Mouse (Mus musculus): ENCODE data around the gene Fam213b. TPM values are rescaled to one million over a fixed set of nuclear protein-coding genes. Genes with fewer than 3 reads are reported as not detected.
A peak's percentile ranks its signal among the peaks of the same experiment; 100 is the strongest.

The Fam213b gene
- polyA plus RNA-seq (2015; fragmentation: Nextera tagmentation; extraction: Ambion mirVana) = 38.7 and 44.0 TPM in 2 replicates

DNA sequence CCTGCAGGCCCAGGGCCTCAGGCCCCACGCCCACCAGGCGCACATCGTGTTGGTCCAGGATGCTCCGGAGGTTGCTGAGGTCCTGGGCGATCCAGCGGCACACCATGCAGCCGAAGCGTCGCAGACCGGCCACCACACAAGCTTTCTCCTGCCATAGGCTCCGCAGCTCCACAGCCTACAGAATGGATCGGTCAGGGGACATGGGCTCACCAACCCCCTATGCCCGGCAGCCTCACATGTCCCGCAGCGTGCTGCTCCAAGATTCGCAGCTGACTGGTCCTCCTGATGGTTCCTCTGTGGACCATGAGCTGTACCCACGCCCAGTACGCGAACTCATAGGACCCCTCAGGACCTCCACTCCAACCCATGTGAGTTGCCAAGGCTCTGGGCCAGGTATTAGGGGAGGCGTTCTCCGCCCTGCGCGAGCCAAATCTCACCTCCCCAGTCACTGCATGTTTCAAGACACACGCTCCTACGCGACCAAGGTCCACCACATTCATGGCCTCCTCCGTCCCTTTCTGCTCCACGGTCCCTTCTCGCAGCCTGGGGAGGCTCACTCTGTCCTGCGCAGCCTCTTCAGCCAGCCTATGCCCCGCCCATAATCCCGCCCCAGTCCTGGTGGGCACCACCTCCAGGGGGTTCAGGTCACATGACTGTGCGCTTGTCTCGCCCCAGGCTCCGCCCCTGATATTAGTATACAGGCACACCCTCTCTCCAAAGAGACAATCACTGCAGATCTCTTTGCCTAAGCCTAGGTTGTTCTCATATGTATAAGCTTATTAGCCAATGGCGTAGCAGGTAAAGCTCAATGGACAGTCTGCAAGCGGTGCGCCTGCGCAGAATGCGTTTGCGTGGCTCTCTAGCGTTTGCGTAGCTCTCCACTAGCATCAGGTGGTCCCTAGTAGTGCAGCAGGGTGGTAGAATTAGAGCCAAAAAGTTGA is at the start of gene Fam213b:
Fam213b (minus strand) TSS at position 630 of the 941 bp plus-strand sequence.
- Histone ChIP-seq H3K4me3 (peak within 1 kb of the TSS; percentile 55), H3K27ac (replicated peaks) (peak within 1 kb of the TSS; percentile 68), H3K4me2 (peak within 1 kb of the TSS; percentile 86), H3K27me3 (no peaks in the 10 kb centered on the region), H3K36me3 (no peaks in the 10 kb centered on the region), H3K4me1 (replicated peaks) (peaks cover 26% of the 10 kb centered on the region), H3K9ac (peak within 1 kb of the TSS; percentile 79), H3K9me3 (no peaks in the 10 kb centered on the region)
- ATAC-seq (ENCODE audit: low read depth) = peak; percentile 95
- WGBS = 3% methylated on average over 43 of the region's 43 CpGs

DNA sequence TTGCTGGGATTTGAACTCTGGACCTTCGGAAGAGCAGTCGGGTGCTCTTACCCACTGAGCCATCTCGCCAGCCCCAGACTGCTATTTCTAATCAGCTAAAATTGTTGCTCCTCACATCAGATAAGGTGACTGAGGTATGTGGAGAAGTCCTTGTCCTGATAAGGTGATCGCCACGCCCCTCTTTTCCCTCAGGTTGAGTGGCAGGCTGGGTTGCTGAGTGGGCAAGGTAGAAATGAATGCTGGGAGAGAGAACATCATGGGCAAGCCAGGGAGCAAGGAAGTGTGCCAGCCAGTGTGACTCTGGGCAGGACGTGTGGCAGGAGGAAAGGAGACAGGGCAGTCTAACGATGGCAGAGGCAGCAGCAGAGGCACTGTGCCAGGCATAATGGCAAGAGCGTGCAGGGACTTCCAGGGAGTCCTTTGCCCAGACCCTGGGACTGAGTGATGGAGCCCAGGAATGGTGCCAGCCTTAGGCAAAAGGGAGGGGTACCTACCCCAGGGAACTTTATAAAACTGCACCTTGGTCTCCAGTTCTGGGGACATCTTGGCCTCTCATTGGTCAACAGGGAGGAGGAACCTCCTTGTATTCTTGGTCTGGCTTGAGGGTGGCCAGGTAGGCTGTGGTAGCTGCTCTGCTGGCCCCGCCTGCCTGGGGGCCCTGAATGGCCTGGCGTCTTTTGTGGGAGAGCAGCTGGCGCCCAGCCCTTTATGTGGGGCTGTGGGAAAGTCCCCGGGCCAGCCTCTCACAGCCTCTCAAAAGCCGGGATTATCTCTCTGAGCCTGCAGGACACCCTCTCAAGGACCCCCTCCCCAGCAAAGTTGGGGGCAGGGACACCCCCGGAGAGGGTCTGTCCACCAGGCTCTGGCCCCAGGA is 49.4 kb upstream of the Fam213b start:
- H3K4me1 ChIP-seq (replicated peaks) = peaks cover 58% of the 10 kb centered on the region
- H3K9me3 ChIP-seq = no peaks in the 10 kb centered on the region
- no peaks in the 10 kb centered on the region for H3K36me3 ChIP-seq
- no peak overlapping the region for H3K9ac ChIP-seq
- WGBS = 38% methylated on average over 14 of the region's 14 CpGs
- no peak overlapping the region for H3K4me3 ChIP-seq
- ATAC-seq (ENCODE audit: low read depth) = peak; percentile 52
- H3K27me3 ChIP-seq = peaks cover 15% of the 10 kb centered on the region; the same call in 1 of the 2 replicates
- H3K27ac ChIP-seq (replicated peaks) = peak overlapping the region; percentile 85
- H3K4me2 ChIP-seq = peak overlapping the region; percentile 13; the same call in 1 of the 2 replicates

DNA sequence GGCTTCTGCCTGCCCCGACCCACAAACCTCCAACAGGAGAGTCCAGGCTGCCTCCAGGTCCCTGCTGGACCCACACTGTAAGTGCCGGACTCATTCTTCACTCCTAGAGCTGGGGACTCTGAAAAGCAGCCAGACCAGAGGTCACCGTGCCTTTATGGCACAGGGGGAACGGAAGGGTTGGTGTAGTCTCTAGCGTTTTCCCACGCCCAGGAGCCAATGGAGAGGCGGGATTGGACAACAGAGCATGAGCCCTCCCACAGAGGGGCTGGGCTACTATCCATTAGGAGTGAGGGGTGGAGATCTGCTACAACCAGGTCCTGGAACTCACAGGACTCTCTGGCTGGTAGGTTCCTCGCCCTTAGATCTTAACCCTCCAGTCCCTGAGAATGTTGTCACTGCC is 47.4 kb upstream of the Fam213b start:
- H3K9me3 ChIP-seq = no peaks in the 10 kb centered on the region
- H3K27ac ChIP-seq (replicated peaks) = peak overlapping the region; percentile 61

DNA sequence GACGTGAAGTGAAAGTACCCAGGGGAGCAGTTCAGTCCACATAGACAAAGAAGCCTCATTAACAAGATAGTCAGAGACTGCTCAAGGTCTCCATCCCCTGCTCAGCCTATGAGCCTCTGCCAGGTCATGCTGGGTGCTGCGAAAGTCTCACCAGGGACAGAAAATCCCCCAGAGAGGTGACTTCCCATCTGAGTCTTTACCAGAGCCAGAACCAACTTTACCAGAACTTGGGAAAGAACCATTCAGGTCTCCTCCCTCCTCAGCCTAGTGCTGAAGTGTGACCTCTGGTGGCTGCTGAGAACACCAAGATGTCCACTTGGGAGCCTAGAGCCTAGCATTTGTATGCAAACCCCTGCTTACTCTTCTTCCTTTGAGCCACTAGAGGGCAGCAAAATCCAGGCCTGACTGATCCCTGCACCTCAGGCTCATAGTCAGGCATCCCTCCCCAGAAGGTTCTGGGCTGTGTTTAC is 45.2 kb upstream of the Fam213b start:
- H3K27ac ChIP-seq (replicated peaks) = no peak overlapping the region
- peaks cover 34% of the 10 kb centered on the region for H3K4me1 ChIP-seq (replicated peaks)
- H3K36me3 ChIP-seq = no peaks in the 10 kb centered on the region
- ATAC-seq (ENCODE audit: low read depth) = peak; percentile 38; the same call in 1 of the 2 replicates
- no peaks in the 10 kb centered on the region for H3K9me3 ChIP-seq
- WGBS = 8% methylated on average over 2 of the region's 2 CpGs
- no peak overlapping the region for H3K4me2 ChIP-seq
- no peak overlapping the region for H3K9ac ChIP-seq
- peaks cover 6% of the 10 kb centered on the region; the same call in 1 of the 2 replicates for H3K27me3 ChIP-seq
- no peak overlapping the region for H3K4me3 ChIP-seq

More for the DNA sequence above, 47.4 kb upstream of the Fam213b start:
- Histone ChIP-seq H3K4me3 (peak overlapping the region; percentile 31), H3K4me1 (replicated peaks) (peaks cover 47% of the 10 kb centered on the region), H3K4me2 (peak overlapping the region; percentile 57), H3K36me3 (no peaks in the 10 kb centered on the region), H3K27me3 (peaks cover 11% of the 10 kb centered on the region; the same call in 1 of the 2 replicates), H3K9ac (peak overlapping the region; percentile 61)
- ATAC-seq (ENCODE audit: low read depth) = peak; percentile 74
- under 1% methylated on average over 8 of the region's 8 CpGs for WGBS

DNA sequence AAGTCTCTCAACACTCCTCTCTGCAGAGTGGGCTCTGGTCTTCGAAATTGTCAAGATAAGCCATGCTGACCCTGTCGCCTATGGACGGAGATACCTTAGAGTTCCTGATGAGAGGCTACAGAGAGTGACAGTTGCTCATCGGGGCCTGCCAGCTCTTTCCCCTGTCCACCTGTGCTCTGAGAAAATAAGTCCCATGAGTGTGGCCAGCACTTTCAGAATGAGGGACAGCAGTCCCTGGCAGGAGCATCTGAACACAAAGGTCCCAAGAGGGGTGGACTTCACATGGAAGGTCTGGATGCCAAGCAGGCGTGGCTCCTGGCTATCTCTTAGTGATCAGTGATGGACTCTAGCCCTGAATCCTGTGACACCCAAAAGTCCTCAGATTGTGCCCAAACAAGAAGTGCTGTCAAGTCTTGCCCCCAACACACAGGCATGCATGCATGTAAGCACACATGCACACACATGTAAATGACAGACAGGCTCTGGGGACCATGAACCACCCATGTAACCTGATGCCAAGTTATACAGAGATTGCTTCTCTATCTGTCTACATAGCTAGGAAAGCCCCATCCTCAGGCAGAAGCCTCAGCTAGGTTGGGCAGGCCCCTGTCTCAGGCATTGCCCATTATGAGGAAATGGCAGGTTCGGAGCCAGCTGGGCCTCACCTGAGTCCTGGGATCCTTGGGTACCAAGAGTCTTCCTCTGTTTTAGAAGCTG is 44.5 kb upstream of the Fam213b start:
- Histone ChIP-seq H3K9me3 (no peaks in the 10 kb centered on the region), H3K27ac (replicated peaks) (no peak overlapping the region), H3K4me2 (no peak overlapping the region), H3K36me3 (no peaks in the 10 kb centered on the region), H3K27me3 (peaks cover under 1% of the 10 kb centered on the region; the same call in 1 of the 2 replicates), H3K4me1 (replicated peaks) (peaks cover 27% of the 10 kb centered on the region), H3K9ac (no peak overlapping the region), H3K4me3 (no peak overlapping the region)
- ATAC-seq (ENCODE audit: low read depth) = no peak
- WGBS = 86% methylated on average over 6 of the region's 6 CpGs

DNA sequence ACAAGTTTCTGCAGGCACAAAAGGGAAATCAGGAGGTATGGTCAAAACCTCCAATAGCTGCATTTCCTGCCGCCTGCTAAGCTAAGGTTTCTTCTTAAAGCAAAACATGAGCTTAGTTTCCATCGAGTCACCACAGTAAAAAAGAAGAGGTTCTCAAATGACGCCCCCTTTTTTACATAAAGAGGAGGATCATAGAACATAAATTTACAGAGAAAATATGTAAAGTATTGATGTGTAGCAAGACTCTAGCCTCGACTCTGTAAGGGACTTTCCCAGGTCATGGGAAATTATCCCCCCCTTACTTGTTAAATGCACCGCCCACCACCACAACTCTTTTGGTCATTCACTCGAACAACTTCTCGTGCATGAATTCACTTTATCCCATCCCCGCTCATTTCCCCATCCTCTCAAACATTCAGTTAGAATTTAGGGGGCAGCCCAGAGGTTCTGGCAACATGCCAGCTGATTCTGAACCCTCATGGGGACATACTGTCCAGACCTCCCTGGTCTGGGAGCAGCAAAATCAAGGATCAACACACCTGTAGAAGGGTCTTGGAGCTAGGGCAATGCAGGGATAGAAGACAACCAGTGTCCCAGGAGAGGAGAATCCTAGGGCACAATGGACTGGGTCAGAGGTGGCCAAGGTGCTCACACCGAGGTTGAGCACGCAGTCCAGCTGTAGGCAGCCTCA is 43.8 kb upstream of the Fam213b start:
- H3K9me3 ChIP-seq = no peaks in the 10 kb centered on the region
- no peak overlapping the region for H3K4me3 ChIP-seq
- H3K27me3 ChIP-seq = no peaks in the 10 kb centered on the region
- H3K9ac ChIP-seq = no peak overlapping the region
- H3K36me3 ChIP-seq = no peaks in the 10 kb centered on the region
- H3K4me1 ChIP-seq (replicated peaks) = peaks cover 22% of the 10 kb centered on the region
- H3K4me2 ChIP-seq = no peak overlapping the region
- no peak overlapping the region for H3K27ac ChIP-seq (replicated peaks)
- WGBS = 86% methylated on average over 10 of the region's 10 CpGs
- ATAC-seq (ENCODE audit: low read depth) = no peak

DNA sequence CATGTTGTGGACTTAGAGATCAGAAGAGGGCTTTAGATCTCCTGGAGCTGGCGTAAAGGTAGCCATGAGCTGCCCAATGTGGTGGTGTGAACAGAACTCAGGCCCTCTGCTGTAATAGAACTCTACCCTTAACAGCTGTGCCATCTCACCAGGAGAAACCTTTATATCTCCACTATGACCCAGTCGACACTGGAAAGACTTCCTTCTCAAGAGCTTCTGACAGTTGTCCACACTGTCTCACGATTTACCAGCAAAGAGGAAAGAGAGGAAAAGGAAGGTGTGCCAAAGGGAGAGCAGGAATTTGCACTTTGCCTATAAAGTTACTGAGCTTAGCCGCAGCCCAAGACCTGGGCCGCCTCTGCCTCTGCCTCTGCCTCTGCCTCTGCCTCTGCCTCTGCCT is 42.9 kb upstream of the Fam213b start:
- Histone ChIP-seq H3K27me3 (no peaks in the 10 kb centered on the region), H3K36me3 (no peaks in the 10 kb centered on the region)
- WGBS = 91% methylated on average over 5 of the region's 5 CpGs

DNA sequence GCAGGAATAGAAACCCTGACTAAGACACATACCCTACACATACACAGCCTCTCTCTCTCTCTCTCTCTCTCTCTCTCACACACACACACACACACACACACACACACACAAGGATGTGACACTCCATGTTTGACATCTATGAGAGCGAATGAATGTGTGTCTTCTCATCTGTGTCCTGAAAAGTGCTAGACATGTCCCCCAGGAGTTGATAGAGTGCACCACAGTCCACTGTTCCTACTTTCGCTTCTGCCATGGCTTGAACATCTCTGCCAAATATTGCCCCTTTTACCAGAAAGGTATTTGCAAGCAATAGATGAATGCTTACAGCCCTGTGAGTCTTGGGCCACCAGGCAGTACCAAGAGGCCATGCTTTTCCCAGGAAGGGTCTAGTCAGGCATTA is 41.2 kb upstream of the Fam213b start:
- no peak for ATAC-seq (ENCODE audit: low read depth)
- H3K27me3 ChIP-seq = no peaks in the 10 kb centered on the region
- no peaks in the 10 kb centered on the region for H3K9me3 ChIP-seq
- H3K4me2 ChIP-seq = no peak overlapping the region
- H3K4me3 ChIP-seq = no peak overlapping the region
- WGBS = 93% methylated on average over 2 of the region's 2 CpGs
- no peaks in the 10 kb centered on the region for H3K36me3 ChIP-seq
- H3K27ac ChIP-seq (replicated peaks) = no peak overlapping the region
- no peak overlapping the region for H3K9ac ChIP-seq
- peaks cover 8% of the 10 kb centered on the region for H3K4me1 ChIP-seq (replicated peaks)

More for the DNA sequence above, 42.9 kb upstream of the Fam213b start:
- no peak for ATAC-seq (ENCODE audit: low read depth)
- Histone ChIP-seq H3K4me3 (no peak overlapping the region), H3K4me1 (replicated peaks) (peaks cover 22% of the 10 kb centered on the region), H3K9me3 (no peaks in the 10 kb centered on the region), H3K9ac (no peak overlapping the region), H3K4me2 (no peak overlapping the region), H3K27ac (replicated peaks) (no peak overlapping the region)

DNA sequence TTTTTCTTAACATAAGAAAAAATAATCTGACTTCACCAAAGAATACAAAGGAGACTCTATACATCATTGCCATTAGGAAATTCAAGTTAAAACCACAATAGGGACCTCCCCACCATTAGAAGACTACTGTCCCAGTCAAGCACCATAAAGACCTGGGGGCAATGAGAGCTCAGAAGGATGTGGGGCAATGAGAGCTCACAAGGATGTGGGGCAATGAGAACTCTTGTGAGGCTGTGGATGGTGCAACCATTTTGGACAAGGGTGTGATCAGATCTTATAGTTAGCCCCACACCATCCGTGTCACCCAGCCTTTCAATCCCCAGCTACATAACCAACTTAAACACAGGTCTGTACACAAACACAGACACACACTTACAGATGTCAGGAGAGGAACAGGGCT is 38.8 kb upstream of the Fam213b start:
- Histone ChIP-seq H3K4me2 (no peak overlapping the region), H3K27ac (replicated peaks) (no peak overlapping the region), H3K4me3 (no peak overlapping the region), H3K36me3 (no peaks in the 10 kb centered on the region), H3K27me3 (no peaks in the 10 kb centered on the region), H3K9ac (no peak overlapping the region), H3K9me3 (no peaks in the 10 kb centered on the region), H3K4me1 (replicated peaks) (no peaks in the 10 kb centered on the region; the same call in 1 of the 2 replicates)
- ATAC-seq (ENCODE audit: low read depth) = no peak
- 77% methylated on average over 1 of the region's 1 CpGs for WGBS

DNA sequence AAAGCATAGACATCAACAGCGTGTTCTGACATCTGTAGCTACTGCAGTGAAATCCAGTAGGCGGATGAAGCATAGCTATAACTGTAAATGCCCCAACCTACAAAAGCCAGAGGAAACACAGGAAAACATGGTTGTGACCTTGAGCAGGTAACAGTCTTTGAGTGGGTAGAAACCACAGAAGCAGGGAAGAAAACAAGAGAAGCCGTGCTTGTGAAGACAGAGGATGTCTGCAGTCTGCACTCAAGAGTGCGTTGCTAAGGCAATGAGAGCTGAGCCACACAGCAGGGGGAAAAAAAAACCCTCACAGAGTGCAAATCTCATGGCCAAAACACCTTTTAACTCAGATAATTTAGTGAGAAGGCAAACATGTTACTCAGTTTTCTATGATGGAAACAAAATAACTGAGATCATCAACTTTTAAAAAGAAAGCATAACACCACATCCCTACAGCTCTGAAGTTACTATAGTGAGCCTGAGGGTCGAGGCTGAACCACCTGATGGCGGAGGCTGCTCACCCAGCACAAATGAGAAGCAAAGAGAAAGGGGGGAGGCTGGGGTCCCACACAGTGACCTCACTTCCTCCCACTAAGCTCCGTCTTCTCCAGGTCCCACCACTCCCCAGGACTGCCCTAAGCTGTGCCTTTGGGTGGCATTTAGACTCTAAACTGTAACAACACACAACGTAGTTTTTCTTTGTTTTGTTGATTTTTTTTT is 37.8 kb upstream of the Fam213b start:
- WGBS = 62% methylated on average over 8 of the region's 8 CpGs
- ATAC-seq (ENCODE audit: low read depth) = no peak
- no peaks in the 10 kb centered on the region for H3K36me3 ChIP-seq
- no peak overlapping the region for H3K4me2 ChIP-seq
- H3K9ac ChIP-seq = no peak overlapping the region
- no peak overlapping the region for H3K27ac ChIP-seq (replicated peaks)
- no peaks in the 10 kb centered on the region for H3K27me3 ChIP-seq
- no peaks in the 10 kb centered on the region; the same call in 1 of the 2 replicates for H3K4me1 ChIP-seq (replicated peaks)
- H3K4me3 ChIP-seq = no peak overlapping the region
- H3K9me3 ChIP-seq = no peaks in the 10 kb centered on the region

Measured in neural tube, embryonic 13.5 days (tissue).